Mouse (Mus musculus) cerebellum, adult 2 months (tissue): Measurements from ENCODE around the gene Washc4.
"Not testable (repeated sequence)": the region's sequence is repeated elsewhere in the genome, so short reads cannot be mapped to it uniquely, and the experiment has no call there.

Source experiments
- CTCF ChIP-seq: fragments of 200-500 bp; IDR thresholded peaks from 2 replicates; pipeline ENCODE4 v1.5.1; 2011; ENCODE audit warnings: low read depth, mild to moderate bottlenecking, control low read depth, low read length, moderate library complexity, borderline replicate concordance; ENCODE audit not compliant: insufficient read depth
- POLR2A ChIP-seq: fragments of 200-500 bp; IDR thresholded peaks from 2 replicates; pipeline ENCODE4 v1.6.1; 2011; ENCODE audit warnings: low read length, control low read depth, borderline replicate concordance; ENCODE audit not compliant: insufficient read depth

GRCm38 (mm10) chr10:83524238-83524637 lies 19.3 kb upstream of the Washc4 start:
- not testable (repeated sequence) for TF ChIP-seq CTCF, POLR2A
